Mouse (Mus musculus) liver, adult 2 months (tissue): ENCODE measurements around the gene Lrrfip1. TPM values are rescaled to one million over a fixed set of nuclear protein-coding genes. Genes with fewer than 3 reads are reported as not detected.

Source experiments
- DNase-seq: peaks from one replicate; pipeline ENCODE4 v3.0.0-alpha.2; 2011; ENCODE audit warnings: low read depth, low spot score; ENCODE audit errors: extremely low read depth
- H3K27ac ChIP-seq: fragments of 200-500 bp; replicated peaks from 2 replicates; pipeline ENCODE4 v1.5.1; 2012; ENCODE audit warnings: low read depth, mild to moderate bottlenecking, control low read depth, inconsistent platforms, low read length; ENCODE audit not compliant: insufficient read depth
- H3K27me3 ChIP-seq: fragments of 200-500 bp; 2 replicates; pipeline ENCODE4 v1.6.1; 2012; ENCODE audit warnings: mild to moderate bottlenecking, moderate library complexity, low read length, inconsistent platforms; ENCODE audit not compliant: control insufficient read depth, insufficient read depth
- H3K36me3 ChIP-seq: fragments of 200-500 bp; 2 replicates; pipeline ENCODE4 v1.6.1; 2012; ENCODE audit warnings: low read length, inconsistent platforms; ENCODE audit not compliant: control insufficient read depth, insufficient read depth
- H3K4me1 ChIP-seq: fragments of 200-500 bp; 2 replicates; pipeline ENCODE4 v1.6.1; 2011; ENCODE audit warnings: low read length; ENCODE audit not compliant: control insufficient read depth, insufficient read depth
- H3K4me3 ChIP-seq: fragments of 200-500 bp; 2 replicates; pipeline ENCODE4 v1.5.1; 2011; ENCODE audit warnings: low read depth, mild to moderate bottlenecking, control low read depth, low read length, moderate library complexity; ENCODE audit not compliant: insufficient read depth
- H3K79me2 ChIP-seq: fragments of 200-500 bp; 2 replicates; pipeline ENCODE4 v1.6.1; 2012; ENCODE audit warnings: inconsistent platforms, mild to moderate bottlenecking, low read length, moderate library complexity; ENCODE audit not compliant: control insufficient read depth, insufficient read depth
- H3K9ac ChIP-seq: fragments of 200-500 bp; 2 replicates; pipeline ENCODE4 v1.6.1; 2012; ENCODE audit warnings: low read depth, mild to moderate bottlenecking, control low read depth, inconsistent platforms, low read length
- CTCF ChIP-seq: fragments of 200-500 bp; IDR thresholded peaks from 2 replicates; pipeline ENCODE4 v1.5.1; 2011; ENCODE audit warnings: low read depth, low read length, control low read depth
- POLR2A ChIP-seq: fragments of 200-500 bp; IDR thresholded peaks from 2 replicates; pipeline ENCODE4 v1.6.1; 2011; ENCODE audit warnings: low read length, control low read depth; ENCODE audit not compliant: insufficient read depth; ENCODE audit errors: extremely low read depth
- WGBS: fragments of 180-500 bp; shearing (Covaris S2); methylation state at CpG from one replicate; pipeline ENCODE4 v1.1.7; 2018; 5-methylcytosine and 5-hydroxymethylcytosine counted together
- polyA plus RNA-seq: library from polyadenylated mRNA; depleted of rRNA; stranded (reverse); fragments of >200 nt; gene quantifications from 2 replicates; pipeline ENCODE4 v1.2.3, GENCODE M21; 2012; rRNA removed
- total RNA-seq: library from RNA; depleted of rRNA; stranded (reverse); fragments of >200 nt; gene quantifications from 2 replicates; pipeline ENCODE4 v1.2.3, GENCODE M21; 2014; rRNA removed

The Lrrfip1 gene
- 20.1 and 22.4 TPM in 2 replicates for total RNA-seq
- 3.4 and 4.8 TPM in 2 replicates for polyA plus RNA-seq

GRCm38 (mm10) chr1:90998268-90998890, at the start of gene Lrrfip1:
Lrrfip1 (plus strand) TSS chr1:90998737.
- no peak for DNase-seq

GRCm38 (mm10) chr1:90949309-90949708, 49.2 kb upstream of the Lrrfip1 start:
- no peak overlapping the region for H3K27ac ChIP-seq
- no peaks in the 10 kb centered on the region for H3K27me3 ChIP-seq
- H3K9ac ChIP-seq = no peak overlapping the region
- WGBS = 45% methylated on average over 9 of the region's 9 CpGs
- no peak overlapping the region for H3K4me3 ChIP-seq
- TF ChIP-seq CTCF (no peak), POLR2A (no peak)
- no peak for DNase-seq
- H3K36me3 ChIP-seq = no peaks in the 10 kb centered on the region
- no peaks in the 10 kb centered on the region for H3K79me2 ChIP-seq
- H3K4me1 ChIP-seq = no peaks in the 10 kb centered on the region

More at GRCm38 (mm10) chr1:90998268-90998890, at the start of gene Lrrfip1:
- no peaks in the 10 kb centered on the region for H3K79me2 ChIP-seq
- no peak within 1 kb of the TSS for H3K27ac ChIP-seq
- peaks cover 2% of the 10 kb centered on the region; the same call in 1 of the 2 replicates for H3K4me1 ChIP-seq
- peaks cover 4% of the 10 kb centered on the region; the same call in 1 of the 2 replicates for H3K27me3 ChIP-seq
- TF ChIP-seq CTCF (no peak), POLR2A (no peak)
- H3K9ac ChIP-seq = peak within 1 kb of the TSS; percentile 79
- WGBS = 3% methylated on average over 59 of the region's 59 CpGs
- no peaks in the 10 kb centered on the region for H3K36me3 ChIP-seq
- peak within 1 kb of the TSS; percentile 95 for H3K4me3 ChIP-seq

- WGBS = 84% methylated on average over 7 of the region's 7 CpGs
- Histone ChIP-seq H3K79me2 (no peaks in the 10 kb centered on the region), H3K27me3 (no peaks in the 10 kb centered on the region), H3K36me3 (no peaks in the 10 kb centered on the region), H3K27ac (no peak overlapping the region), H3K4me3 (no peak overlapping the region), H3K4me1 (no peaks in the 10 kb centered on the region), H3K9ac (no peak overlapping the region)
- DNase-seq = no peak
- TF ChIP-seq CTCF (no peak), POLR2A (no peak)
Observed at GRCm38 (mm10) chr1:90951670-90952069, 46.9 kb upstream of the Lrrfip1 start.

- no peaks in the 10 kb centered on the region for H3K79me2 ChIP-seq
- no peak within 1 kb of the TSS for H3K9ac ChIP-seq
- H3K36me3 ChIP-seq = no peaks in the 10 kb centered on the region
- no peak within 1 kb of the TSS for H3K27ac ChIP-seq
- no peak for DNase-seq
- no peaks in the 10 kb centered on the region for H3K27me3 ChIP-seq
- TF ChIP-seq POLR2A (no peak), CTCF (no peak)
- 82% methylated on average over 8 of the region's 8 CpGs for WGBS
- no peak within 1 kb of the TSS for H3K4me3 ChIP-seq
- no peaks in the 10 kb centered on the region for H3K4me1 ChIP-seq
Observed at GRCm38 (mm10) chr1:90952808-90953207, 45.7 kb upstream of the Lrrfip1 start, which contains the start of gene Prlh. Prlh (plus strand) TSS chr1:90953108.

- no peaks in the 10 kb centered on the region for H3K27me3 ChIP-seq
- H3K27ac ChIP-seq = no peak overlapping the region
- WGBS = 72% methylated on average over 11 of the region's 11 CpGs
- no peak overlapping the region for H3K4me3 ChIP-seq
- H3K36me3 ChIP-seq = no peaks in the 10 kb centered on the region
- H3K4me1 ChIP-seq = no peaks in the 10 kb centered on the region
- TF ChIP-seq CTCF = no peak
- H3K79me2 ChIP-seq = no peaks in the 10 kb centered on the region
- DNase-seq = no peak
- H3K9ac ChIP-seq = no peak overlapping the region
Observed at GRCm38 (mm10) chr1:90953688-90954087, 44.8 kb upstream of the Lrrfip1 start.

- no peaks in the 10 kb centered on the region for H3K4me1 ChIP-seq
- no peak overlapping the region for H3K9ac ChIP-seq
- 43% methylated on average over 7 of the region's 7 CpGs for WGBS
- no peaks in the 10 kb centered on the region for H3K79me2 ChIP-seq
- no peak overlapping the region for H3K27ac ChIP-seq
- DNase-seq = peak; percentile 52
- no peaks in the 10 kb centered on the region for H3K27me3 ChIP-seq
- peaks cover 3% of the 10 kb centered on the region; the same call in 1 of the 2 replicates for H3K36me3 ChIP-seq
- no peak overlapping the region for H3K4me3 ChIP-seq
- peak; percentile 62 for TF ChIP-seq CTCF
- no peak for TF ChIP-seq POLR2A
Observed at GRCm38 (mm10) chr1:90956245-90957096, 42.1 kb upstream of the Lrrfip1 start.
